Comparison of ENCODE assay signal across 8 mouse cellular contexts in the genomic region with DNA sequence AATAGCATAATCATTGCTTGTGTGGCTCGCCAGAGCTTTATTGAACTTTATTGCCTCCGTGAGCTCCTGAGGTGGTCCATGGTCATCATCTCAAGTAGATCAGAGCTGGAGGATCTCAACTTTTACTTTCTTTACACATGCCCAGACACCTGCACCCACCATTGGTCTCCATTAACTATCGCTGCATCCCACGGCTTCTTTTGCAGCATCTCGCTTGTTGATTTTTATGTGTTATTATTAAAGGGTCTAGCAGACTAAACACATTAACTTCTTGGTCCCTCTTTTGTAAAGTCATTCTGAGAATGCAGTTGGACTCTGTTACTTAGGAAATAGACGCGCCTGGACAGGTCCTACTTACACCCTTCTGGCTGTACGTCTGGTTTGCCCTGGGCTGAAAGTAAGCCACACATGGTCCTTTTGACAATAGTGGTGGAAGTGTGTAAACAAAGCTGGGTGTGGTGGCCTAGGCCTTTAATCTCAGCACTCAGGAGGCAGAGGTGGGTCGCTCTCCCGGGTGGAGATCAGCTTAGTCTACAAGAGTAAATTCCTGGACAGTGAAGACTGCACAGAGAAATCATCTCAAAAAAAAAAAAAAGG. TPM values are rescaled to one million over a fixed set of nuclear protein-coding genes. Genes with fewer than 3 reads are reported as not detected.
DNase-seq lines count a peak whose midpoint lies in the region; ATAC-seq lines count a peak whose summit lies in the region.

No protein-coding gene starts in this region.

- no peaks in the 10 kb centered on the region for H3K27me3 ChIP-seq in neural tube, embryonic 11.5 days (ENCODE audit: control insufficient read depth, insufficient read depth, low read length)
- H3K27me3 ChIP-seq in limb, embryonic 12.5 days = no peaks in the 10 kb centered on the region
- H3K27me3 ChIP-seq in stomach, embryonic 15.5 days (replicated peaks) = no peaks in the 10 kb centered on the region

- H3K4me3 ChIP-seq in neural tube, embryonic 11.5 days (ENCODE audit: low read depth, low read length) = no peak overlapping the region
- peak overlapping the region; percentile 99 for H3K4me3 ChIP-seq in limb, embryonic 12.5 days (replicated peaks)
- peak overlapping the region; percentile 99 for H3K4me3 ChIP-seq in stomach, embryonic 15.5 days (replicated peaks)

- H3K4me2 ChIP-seq in neural tube, embryonic 11.5 days (ENCODE audit: low read depth) = no peak overlapping the region
- H3K4me2 ChIP-seq in limb, embryonic 12.5 days = peak overlapping the region; percentile 50
- peak overlapping the region; percentile 49 for H3K4me2 ChIP-seq in stomach, embryonic 15.5 days

- peak; percentile 58 for DNase-seq in cerebellum, adult 9-10 months
- DNase-seq in cerebellum, adult 11 months = no peak
- DNase-seq in neural tube, embryonic 11.5 days (ENCODE audit: low spot score) = no peak
- no peak for DNase-seq in neural tube, embryonic 10.5 days (ENCODE audit: extremely low spot score, low spot score)
- no peak for DNase-seq in right cerebral cortex, adult 2 months (ENCODE audit: low spot score in 2 of 2)
- no peak for DNase-seq in ovary, postnatal 10 days (ENCODE audit: low spot score)

- WGBS in neural tube, embryonic 11.5 days = 93% methylated on average over 10 of the region's 10 CpGs
- WGBS in limb, embryonic 12.5 days = 87% methylated on average over 10 of the region's 10 CpGs
- 82% methylated on average over 10 of the region's 10 CpGs for WGBS in stomach, embryonic 15.5 days

- peak; percentile 20; the same call in 1 of the 2 replicates for ATAC-seq in neural tube, embryonic 11.5 days (ENCODE audit: insufficient read depth, low FRiP score, low TSS enrichment)
- ATAC-seq in limb, embryonic 12.5 days (ENCODE audit: insufficient number of reproducible peaks, insufficient read depth, low FRiP score, low TSS enrichment, low read depth) = no peak
- ATAC-seq in stomach, embryonic 15.5 days (ENCODE audit: insufficient read depth, low FRiP score, low read depth) = no peak

- H3K27ac ChIP-seq in neural tube, embryonic 11.5 days (ENCODE audit: low read depth, low read length) = peak overlapping the region; percentile 40; the same call in 1 of the 2 replicates
- H3K27ac ChIP-seq in limb, embryonic 12.5 days = no peak overlapping the region
- peak overlapping the region; percentile 41; the same call in 1 of the 2 replicates for H3K27ac ChIP-seq in stomach, embryonic 15.5 days

- H3K9me3 ChIP-seq in neural tube, embryonic 11.5 days (ENCODE audit: control insufficient read depth, low read length) = no peaks in the 10 kb centered on the region
- no peaks in the 10 kb centered on the region for H3K9me3 ChIP-seq in limb, embryonic 12.5 days
- H3K9me3 ChIP-seq in stomach, embryonic 15.5 days = no peaks in the 10 kb centered on the region

- H3K9ac ChIP-seq in neural tube, embryonic 11.5 days (ENCODE audit: low read length) = no peak overlapping the region
- no peak overlapping the region for H3K9ac ChIP-seq in limb, embryonic 12.5 days (replicated peaks)
- H3K9ac ChIP-seq in stomach, embryonic 15.5 days = no peak overlapping the region

- peaks cover 4% of the 10 kb centered on the region; the same call in 1 of the 2 replicates for H3K4me1 ChIP-seq in neural tube, embryonic 11.5 days (ENCODE audit: control insufficient read depth, insufficient read depth, low read length)
- H3K4me1 ChIP-seq in limb, embryonic 12.5 days (replicated peaks) = peaks cover 7% of the 10 kb centered on the region
- no peaks in the 10 kb centered on the region; the same call in 1 of the 2 replicates for H3K4me1 ChIP-seq in stomach, embryonic 15.5 days

- H3K36me3 ChIP-seq in neural tube, embryonic 11.5 days (ENCODE audit: control insufficient read depth, insufficient read depth, low read length) = no peaks in the 10 kb centered on the region
- peaks cover 7% of the 10 kb centered on the region; the same call in 1 of the 2 replicates for H3K36me3 ChIP-seq in limb, embryonic 12.5 days
- no peaks in the 10 kb centered on the region for H3K36me3 ChIP-seq in stomach, embryonic 15.5 days

RNA-seq across cellular contexts. Expression of a gene that starts 0.8 kb away (rescaled TPM):
- 87.0 and 88.2 TPM in 2 replicates for polyA plus RNA-seq in neural tube, embryonic 11.5 days (2014; fragmentation: Nextera tagmentation; extraction: Ambion mirVana)
- 89.0 and 109 TPM in 2 replicates for polyA plus RNA-seq in limb, embryonic 12.5 days (2016; fragmentation: Nextera tagmentation; extraction: Ambion mirVana)
- 77.3 and 81.5 TPM in 2 replicates for polyA plus RNA-seq in stomach, embryonic 15.5 days (2015; fragmentation: Nextera tagmentation; extraction: Ambion mirVana)

RNA-seq across cellular contexts. Expression of a gene that starts 13.2 kb away (rescaled TPM):
- polyA plus RNA-seq in neural tube, embryonic 11.5 days (2014; fragmentation: Nextera tagmentation; extraction: Ambion mirVana) = 115 and 121 TPM in 2 replicates
- 49.8 and 60.6 TPM in 2 replicates for polyA plus RNA-seq in limb, embryonic 12.5 days (2016; fragmentation: Nextera tagmentation; extraction: Ambion mirVana)
- polyA plus RNA-seq in stomach, embryonic 15.5 days (2015; fragmentation: Nextera tagmentation; extraction: Ambion mirVana) = 92.6 and 104 TPM in 2 replicates

RNA-seq across cellular contexts. Expression of a gene that starts 51.6 kb away (rescaled TPM):
- polyA plus RNA-seq in neural tube, embryonic 11.5 days (2014; fragmentation: Nextera tagmentation; extraction: Ambion mirVana) = 19.0 and 20.9 TPM in 2 replicates
- 28.3 and 31.4 TPM in 2 replicates for polyA plus RNA-seq in limb, embryonic 12.5 days (2016; fragmentation: Nextera tagmentation; extraction: Ambion mirVana)
- polyA plus RNA-seq in stomach, embryonic 15.5 days (2015; fragmentation: Nextera tagmentation; extraction: Ambion mirVana) = 31.5 and 32.0 TPM in 2 replicates

RNA-seq across cellular contexts. Expression of a gene that starts 56.4 kb away (rescaled TPM):
- polyA plus RNA-seq in neural tube, embryonic 11.5 days (2014; fragmentation: Nextera tagmentation; extraction: Ambion mirVana) = 14.7 TPM in 2 replicates
- 27.0 and 30.5 TPM in 2 replicates for polyA plus RNA-seq in limb, embryonic 12.5 days (2016; fragmentation: Nextera tagmentation; extraction: Ambion mirVana)
- polyA plus RNA-seq in stomach, embryonic 15.5 days (2015; fragmentation: Nextera tagmentation; extraction: Ambion mirVana) = 22.5 and 25.0 TPM in 2 replicates
